ENCODE assay signal across 8 mouse cellular contexts in genomic region chr10:117709930-117710603, GRCm38 (mm10). TPM values are rescaled to one million over a fixed set of nuclear protein-coding genes. Genes with fewer than 3 reads are reported as not detected.
DNase-seq lines count a peak whose midpoint lies in the region; ATAC-seq and TF ChIP-seq lines count a peak whose summit lies in the region.

No protein-coding gene starts in this region.

- no peak for TF ChIP-seq EP300 in liver, postnatal 0 days (IDR thresholded peaks at IDR 0.05; ENCODE audit: low read depth)

- H3K4me2 ChIP-seq in heart, embryonic 16.5 days (ENCODE audit: low read depth, low read length): peak overlapping the region; percentile 71
- H3K4me2 ChIP-seq in liver, postnatal 0 days (ENCODE audit: low read depth, low read length): peak overlapping the region; percentile 72
- H3K4me2 ChIP-seq in neural tube, embryonic 13.5 days: peak overlapping the region; percentile 85

- H3K27me3 ChIP-seq in forebrain, embryonic 10.5 days (ENCODE audit: poor library complexity, severe bottlenecking): no peaks in the 10 kb centered on the region
- H3K27me3 ChIP-seq in heart, embryonic 16.5 days (ENCODE audit: control insufficient read depth, insufficient read depth, low read length): no peaks in the 10 kb centered on the region
- H3K27me3 ChIP-seq in liver, postnatal 0 days (ENCODE audit: insufficient read depth, low read length): no peaks in the 10 kb centered on the region
- H3K27me3 ChIP-seq in neural tube, embryonic 13.5 days: no peaks in the 10 kb centered on the region
- no peaks in the 10 kb centered on the region for H3K27me3 ChIP-seq in testis, adult 2 months (ENCODE audit: control insufficient read depth, insufficient read depth, low read length)

- peak overlapping the region; percentile 89 for H3K4me3 ChIP-seq in forebrain, embryonic 10.5 days
- H3K4me3 ChIP-seq in heart, embryonic 16.5 days (ENCODE audit: low read length): peak overlapping the region; percentile 84
- peak overlapping the region; percentile 88 for H3K4me3 ChIP-seq in liver, postnatal 0 days (ENCODE audit: low read depth, low read length)
- H3K4me3 ChIP-seq in neural tube, embryonic 13.5 days: peak overlapping the region; percentile 91
- H3K4me3 ChIP-seq in testis, adult 2 months (ENCODE audit: control insufficient read depth, low read depth, low read length): peak overlapping the region; percentile 100

- no peak; the same call in 1 of the 2 replicates for TF ChIP-seq POLR2A in testis, adult 2 months (IDR thresholded peaks at IDR 0.05; ENCODE audit: control insufficient read depth, low read depth, low read length)

- H3K9me3 ChIP-seq in forebrain, embryonic 10.5 days: no peaks in the 10 kb centered on the region
- no peaks in the 10 kb centered on the region for H3K9me3 ChIP-seq in heart, embryonic 16.5 days (replicated peaks; ENCODE audit: control insufficient read depth, low read length)
- no peaks in the 10 kb centered on the region for H3K9me3 ChIP-seq in liver, postnatal 0 days (ENCODE audit: low read length)
- no peaks in the 10 kb centered on the region for H3K9me3 ChIP-seq in neural tube, embryonic 13.5 days

- under 1% methylated on average over 67 of the region's 71 CpGs for WGBS in forebrain, embryonic 10.5 days
- under 1% methylated on average over 65 of the region's 71 CpGs for WGBS in heart, embryonic 16.5 days
- WGBS in liver, postnatal 0 days (ENCODE audit: insufficient replicate concordance): under 1% methylated on average over 58 of the region's 71 CpGs
- 0% methylated on average over 50 of the region's 71 CpGs for WGBS in neural tube, embryonic 13.5 days

- H3K9ac ChIP-seq in heart, embryonic 16.5 days (ENCODE audit: low read length): peak overlapping the region; percentile 99
- H3K9ac ChIP-seq in liver, postnatal 0 days (replicated peaks): peak overlapping the region; percentile 96
- peak overlapping the region; percentile 100 for H3K9ac ChIP-seq in neural tube, embryonic 13.5 days

- peak; percentile 49 for DNase-seq in c-Kit-negative CD71-positive TER-119-positive erythroid progenitor cells, embryonic 14.5 days (ENCODE audit: low read depth, low spot score)
- peak; percentile 82 for DNase-seq in forebrain, embryonic 10.5 days (ENCODE audit: extremely low spot score, low spot score)
- DNase-seq in kidney, postnatal 36 days: peak; percentile 84 to 85
- peak; percentile 86 for DNase-seq in liver, postnatal 0 days

- ATAC-seq in CD4-positive, CD25-positive, alpha-beta regulatory T cell, adult 4 months: peak; percentile 6
- ATAC-seq in heart, embryonic 16.5 days (replicated peaks; ENCODE audit: extremely low read depth, insufficient read depth, low FRiP score): peak; percentile 79
- ATAC-seq in liver, postnatal 0 days: peak; percentile 71
- ATAC-seq in neural tube, embryonic 13.5 days (ENCODE audit: low read depth): peak; percentile 87

- H3K4me1 ChIP-seq in forebrain, embryonic 10.5 days: peaks cover 19% of the 10 kb centered on the region
- peaks cover 27% of the 10 kb centered on the region for H3K4me1 ChIP-seq in heart, embryonic 16.5 days (ENCODE audit: control insufficient read depth, insufficient read depth, low read length)
- H3K4me1 ChIP-seq in liver, postnatal 0 days (ENCODE audit: insufficient read depth): peaks cover 23% of the 10 kb centered on the region
- peaks cover 33% of the 10 kb centered on the region for H3K4me1 ChIP-seq in neural tube, embryonic 13.5 days (replicated peaks)
- peaks cover 7% of the 10 kb centered on the region for H3K4me1 ChIP-seq in testis, adult 2 months (ENCODE audit: control insufficient read depth, insufficient read depth, low read length)

- H3K36me3 ChIP-seq in forebrain, embryonic 10.5 days (replicated peaks): peaks cover 43% of the 10 kb centered on the region
- H3K36me3 ChIP-seq in heart, embryonic 16.5 days (ENCODE audit: control insufficient read depth, insufficient read depth): peaks cover 20% of the 10 kb centered on the region
- H3K36me3 ChIP-seq in liver, postnatal 0 days (replicated peaks; ENCODE audit: insufficient read depth, low read length): peaks cover 27% of the 10 kb centered on the region
- peaks cover 23% of the 10 kb centered on the region for H3K36me3 ChIP-seq in neural tube, embryonic 13.5 days
- H3K36me3 ChIP-seq in testis, adult 2 months (ENCODE audit: control insufficient read depth, insufficient read depth, low read length): peaks cover 3% of the 10 kb centered on the region

- H3K27ac ChIP-seq in forebrain, embryonic 10.5 days: peak overlapping the region; percentile 100
- peak overlapping the region; percentile 97 for H3K27ac ChIP-seq in heart, embryonic 16.5 days (ENCODE audit: low read length)
- peak overlapping the region; percentile 98 for H3K27ac ChIP-seq in liver, postnatal 0 days (ENCODE audit: low read depth)
- H3K27ac ChIP-seq in neural tube, embryonic 13.5 days (replicated peaks): peak overlapping the region; percentile 100
- H3K27ac ChIP-seq in testis, adult 2 months (ENCODE audit: control insufficient read depth, insufficient read depth, low read depth, low read length): peak overlapping the region; percentile 100

- TF ChIP-seq CTCF in liver, postnatal 0 days (IDR thresholded peaks at IDR 0.05; ENCODE audit: low read depth): no peak
- no peak for TF ChIP-seq CTCF in testis, adult 2 months (IDR thresholded peaks at IDR 0.05; ENCODE audit: control insufficient read depth, insufficient read depth, insufficient replicate concordance, low read depth, low read length)

RNA-seq across cellular contexts. Expression of gene Mdm2, which starts 0.5 kb away (rescaled TPM):
- polyA plus RNA-seq in CD4-positive, CD25-positive, alpha-beta regulatory T cell, adult 4 months (2017; shearing (Covaris generic)): 10 to 100 TPM; 47.3 to 54.7 TPM
- 54.0 and 58.3 TPM in 2 replicates for polyA plus RNA-seq in forebrain, embryonic 10.5 days (2016; fragmentation: Nextera tagmentation; extraction: Ambion mirVana)
- polyA plus RNA-seq in heart, embryonic 16.5 days (2015; fragmentation: Nextera tagmentation; extraction: Ambion mirVana): 42.7 and 55.3 TPM in 2 replicates
- 10.5 and 11.3 TPM in 2 replicates for polyA plus RNA-seq in liver, postnatal 0 days (2015; fragmentation: Nextera tagmentation; extraction: Ambion mirVana)
- polyA plus RNA-seq in neural tube, embryonic 13.5 days (2015; fragmentation: Nextera tagmentation; extraction: Ambion mirVana): 52.5 and 66.2 TPM in 2 replicates
- polyA plus RNA-seq in testis, adult 2 months (2012; rRNA removed): 95.4 and 99.3 TPM in 2 replicates

RNA-seq across cellular contexts. Expression of gene Slc35e3, which starts 36.1 kb away (rescaled TPM):
- 1 to 10 TPM; 2.1 to 2.8 TPM for polyA plus RNA-seq in CD4-positive, CD25-positive, alpha-beta regulatory T cell, adult 4 months (2017; shearing (Covaris generic))
- polyA plus RNA-seq in forebrain, embryonic 10.5 days (2016; fragmentation: Nextera tagmentation; extraction: Ambion mirVana): 22.4 TPM in 2 replicates
- 6.7 and 7.2 TPM in 2 replicates for polyA plus RNA-seq in heart, embryonic 16.5 days (2015; fragmentation: Nextera tagmentation; extraction: Ambion mirVana)
- 2.8 and 3.7 TPM in 2 replicates for polyA plus RNA-seq in liver, postnatal 0 days (2015; fragmentation: Nextera tagmentation; extraction: Ambion mirVana)
- 30.6 and 32.0 TPM in 2 replicates for polyA plus RNA-seq in neural tube, embryonic 13.5 days (2015; fragmentation: Nextera tagmentation; extraction: Ambion mirVana)
- 2.3 and 2.7 TPM in 2 replicates for polyA plus RNA-seq in testis, adult 2 months (2012; rRNA removed)

Comparison
In these comparisons a context has a peak if more than half of its experiments do, and no peak if none do; other contexts are left out.
1. Peak in every context shown above with its lines: DNase-seq, ATAC-seq, H3K4me3 ChIP-seq and H3K27ac ChIP-seq.
2. ATAC-seq: peak in every context shown above with its lines; median percentile 87 in neural tube, embryonic 13.5 days; 79 in heart, embryonic 16.5 days; 71 in liver, postnatal 0 days; 6 in CD4-positive, CD25-positive, alpha-beta regulatory T cell, adult 4 months.